Mouse (Mus musculus) heart, postnatal 36 days (tissue): ENCODE measurements around the gene Rrp36. TPM values are rescaled to one million over a fixed set of nuclear protein-coding genes. Genes with fewer than 3 reads are reported as not detected.

Experiments used
- DNase-seq, 2 experiments: peaks; one replicate each; pipeline ENCODE4 v3.0.0; 2021 to 2022
- intact Hi-C: fragments of 180-260 bp; cut with DNase I; formaldehyde crosslinking; loops from one replicate; pipeline ENCODE4 v1.15.1; 2025
- total RNA-seq, 2 experiments: library from RNA; stranded (reverse); gene quantifications; 2 replicates each; pipeline ENCODE4 v1.2.3; 2021

Gene Rrp36
- total RNA-seq, 2 experiments from 2014 or later, result 9.5 to 10.7 TPM

DNA sequence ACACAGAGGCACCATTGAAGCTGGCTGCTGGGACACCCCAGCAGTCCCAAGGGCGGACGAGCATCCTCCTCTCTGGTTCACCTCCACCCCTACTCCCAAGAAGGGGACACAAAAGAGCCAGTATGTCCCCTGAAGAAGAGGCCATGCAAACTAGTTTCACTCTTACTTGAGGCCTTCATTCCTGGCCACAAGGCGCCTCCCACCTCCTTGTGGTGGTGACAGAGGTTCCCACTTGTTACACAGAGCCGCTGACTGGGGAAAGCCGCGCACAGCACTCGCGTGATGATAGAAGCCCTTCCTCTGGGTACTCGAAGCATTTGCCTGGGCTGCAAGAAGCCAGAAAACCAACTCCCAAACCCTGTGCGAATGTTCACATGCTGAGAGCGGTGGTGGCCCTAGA, 51.9 kb downstream of the Rrp36 start:
- DNase-seq, result no peak
- intact Hi-C loops, result no loop called here

DNA sequence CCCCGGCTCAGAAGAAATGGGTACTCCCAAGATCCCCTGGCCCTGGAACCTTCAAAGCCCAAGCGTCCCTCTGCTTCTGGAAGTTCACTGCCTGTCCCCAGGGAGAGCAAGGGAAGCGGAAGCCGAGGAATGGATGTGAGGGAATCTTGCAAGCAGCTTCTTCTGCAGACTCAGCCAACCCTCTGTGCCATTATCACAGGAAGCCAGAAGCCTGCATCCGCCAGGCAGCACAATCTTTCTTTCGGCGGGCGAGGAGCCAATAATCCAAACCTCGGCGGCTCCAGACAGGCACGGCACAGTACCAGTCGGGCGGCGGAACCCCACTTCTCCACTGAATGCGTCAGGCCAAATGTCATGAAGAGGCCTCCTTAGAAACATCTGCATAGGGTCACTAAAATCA, 52.8 kb downstream of the Rrp36 start:
- intact Hi-C loops, result no loop called here
- peak; percentile 57 to 58 for DNase-seq

DNA sequence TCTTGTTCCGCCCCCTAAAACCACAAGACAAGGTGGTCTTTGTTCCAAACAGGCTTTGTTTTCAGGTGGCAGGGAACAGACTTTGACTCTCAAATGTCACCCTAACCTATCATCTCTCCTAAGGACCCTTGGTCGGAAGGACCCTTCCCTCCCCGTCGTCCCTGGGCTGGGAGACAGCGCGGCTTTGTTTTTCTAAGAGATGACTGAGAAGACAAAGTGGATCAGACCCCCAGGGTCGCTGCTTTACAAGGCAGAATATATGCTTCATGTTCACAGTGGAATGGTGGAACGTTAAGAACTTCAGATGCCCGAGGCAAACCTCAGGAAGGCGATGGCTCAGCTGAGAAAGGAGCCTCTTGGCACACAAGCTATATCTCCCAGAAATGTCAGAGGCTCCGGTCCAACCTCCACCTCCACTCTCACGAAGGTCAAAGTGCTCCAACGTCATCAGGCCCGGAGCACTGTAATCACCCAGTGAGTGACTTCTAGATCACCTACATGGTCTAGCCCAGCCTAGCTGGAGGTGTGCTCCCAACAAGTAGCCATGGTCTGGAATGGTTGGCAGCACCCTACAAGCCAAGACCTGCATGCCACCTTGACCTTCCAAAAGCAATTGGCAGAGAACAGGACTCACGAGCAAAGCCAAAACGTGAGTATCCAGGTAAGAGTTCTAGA, 54.3 kb downstream of the Rrp36 start:
- intact Hi-C loops, result no loop called here
- no peak for DNase-seq

DNA sequence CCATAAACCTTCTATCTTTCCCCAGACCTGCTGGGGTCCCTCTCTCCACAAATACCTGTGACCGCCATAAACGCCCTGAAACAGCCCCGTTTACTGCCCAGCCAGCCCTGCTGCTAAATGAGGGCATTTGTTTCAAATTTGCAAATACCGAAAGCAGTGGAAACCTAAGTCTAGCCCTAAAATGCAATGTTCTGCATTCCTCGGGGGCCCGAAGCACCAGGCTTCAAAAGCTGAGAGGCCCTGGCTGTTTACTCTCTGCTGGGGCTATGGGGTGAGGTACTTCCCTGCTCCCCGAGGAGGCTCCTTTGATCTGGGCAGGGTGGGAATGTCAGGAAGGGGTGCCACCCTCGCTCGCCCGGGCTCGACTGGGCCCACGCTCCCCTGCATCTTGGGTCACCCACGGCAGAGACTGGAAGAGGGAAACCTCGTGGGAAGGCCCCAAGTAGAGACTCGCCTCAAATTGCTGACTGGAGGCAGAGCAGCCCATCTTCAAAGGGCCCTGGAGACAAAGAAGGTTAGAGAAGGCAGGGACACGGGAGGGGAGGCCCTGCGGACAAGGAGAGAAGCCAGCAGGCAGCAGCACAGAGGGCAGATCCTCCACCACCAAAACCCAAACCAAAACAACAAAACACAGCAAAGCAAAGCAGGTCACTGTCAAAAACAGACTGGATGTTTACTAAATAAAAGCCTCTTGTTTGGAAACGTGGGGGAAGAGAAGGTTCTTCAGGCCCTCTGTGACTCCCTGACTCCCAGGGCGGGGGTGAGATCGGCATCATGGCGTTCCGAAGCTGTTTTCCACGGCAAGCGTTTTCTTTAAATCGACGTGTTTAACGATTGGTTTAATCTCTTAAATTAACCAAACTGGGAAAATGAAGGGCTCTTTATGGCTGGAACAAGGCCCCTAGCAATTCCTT, 55.1 kb downstream of the Rrp36 start:
- no peak for DNase-seq
- intact Hi-C loops, result no loop called here

DNA sequence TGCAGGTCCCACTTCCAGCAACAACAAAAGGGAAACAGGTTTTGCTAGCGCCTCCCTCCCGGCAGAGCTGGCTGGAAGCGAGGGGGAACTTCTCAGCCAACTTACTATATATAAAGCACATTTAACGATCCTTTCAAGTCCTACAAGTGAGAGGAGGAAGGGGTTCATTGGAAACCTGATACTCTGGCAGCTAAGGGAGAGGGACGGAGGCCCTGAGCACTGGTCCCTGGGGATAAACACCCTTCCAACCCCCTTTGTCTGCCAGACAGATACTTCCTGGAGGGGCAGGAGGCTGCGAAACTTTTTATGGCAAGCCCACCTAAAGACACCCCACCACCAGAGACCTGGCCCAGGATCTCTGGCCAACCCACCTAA, 55.8 kb downstream of the Rrp36 start:
- intact Hi-C loops, result no loop called here
- no peak for DNase-seq

DNA sequence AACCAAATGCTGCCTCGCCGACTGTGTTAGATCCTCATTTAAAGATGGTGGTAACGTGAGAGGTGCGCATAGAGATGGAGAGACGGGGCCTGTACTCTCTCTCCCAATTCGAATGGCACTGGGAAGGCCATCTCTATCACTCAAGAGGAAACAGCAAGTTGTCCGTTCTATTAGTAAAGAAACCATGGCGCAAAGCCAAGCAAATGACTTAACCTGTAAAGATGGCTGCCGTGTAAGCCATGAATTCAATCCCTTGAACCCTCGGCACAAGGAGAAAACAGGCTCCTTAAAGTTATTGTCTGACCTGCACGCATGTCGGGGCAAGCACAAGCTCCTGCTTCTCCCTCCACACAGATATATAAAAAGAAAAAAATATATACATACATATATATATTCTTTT, 56.4 kb downstream of the Rrp36 start:
- no peak for DNase-seq
- intact Hi-C loops, result no loop called here

Other genes with a start within 250 kb of the Rrp36 start
- gene Crip3, start 245.4 kb downstream of the Rrp36 start, total RNA-seq, result 1 to 10 TPM in 1 of 2 experiments, not detected in 1; 1.2 TPM
- not detected for gene Slc22a7, start 235.9 kb downstream of the Rrp36 start, total RNA-seq
- gene Ttbk1, start 186.7 kb downstream of the Rrp36 start, total RNA-seq, result under 1 TPM; 0.19 TPM
- gene Dnph1, start 177.6 kb downstream of the Rrp36 start, total RNA-seq, result 1 to 10 TPM in 1 of 2 experiments, under 1 TPM in 1; 0.89 to 2.2 TPM
- 10 to 100 TPM; 20.3 to 24.0 TPM for gene Cul9, start 128.0 kb downstream of the Rrp36 start, total RNA-seq
- gene Srf, start 118.2 kb downstream of the Rrp36 start, total RNA-seq, result 10 to 100 TPM; 85.7 to 94.7 TPM
- 1 to 10 TPM; 2.7 to 4.0 TPM for gene Ptk7, start 44.8 kb downstream of the Rrp36 start, total RNA-seq
- gene Klc4, start 28.3 kb downstream of the Rrp36 start, total RNA-seq, result 10 to 100 TPM; 24.5 to 29.1 TPM
- gene Mrpl2, start 28.1 kb downstream of the Rrp36 start, total RNA-seq, result 100 to 1,000 TPM; 130 to 134 TPM
- 10 to 100 TPM; 20.7 to 23.8 TPM for gene Cul7, start 24.0 kb downstream of the Rrp36 start, total RNA-seq
- gene Mea1, start 4.4 kb upstream of the Rrp36 start, total RNA-seq, result 10 to 100 TPM; 48.0 to 49.3 TPM
- gene Klhdc3, start 6.6 kb upstream of the Rrp36 start, total RNA-seq, result 10 to 100 TPM; 85.5 to 87.7 TPM
- gene Ppp2r5d, start 30.8 kb upstream of the Rrp36 start, total RNA-seq, result 10 to 100 TPM; 33.2 TPM
- 10 to 100 TPM; 31.8 to 32.3 TPM for gene Pex6, start 37.1 kb upstream of the Rrp36 start, total RNA-seq
- 1 to 10 TPM; 1.8 to 3.1 TPM for gene Gnmt, start 54.8 kb upstream of the Rrp36 start, total RNA-seq
- 10 to 100 TPM; 18.4 to 19.2 TPM for gene Cnpy3, start 77.9 kb upstream of the Rrp36 start, total RNA-seq
- gene Ptcra, start 89.4 kb upstream of the Rrp36 start, total RNA-seq, result not detected
- 10 to 100 TPM; 25.4 to 27.6 TPM for gene 2310039H08Rik, start 98.3 kb upstream of the Rrp36 start, total RNA-seq
- 10 to 100 TPM; 54.2 to 55.4 TPM for gene Rpl7l1, start 108.3 kb upstream of the Rrp36 start, total RNA-seq
- 10 to 100 TPM; 14.9 to 15.3 TPM for gene Bicral, start 184.1 kb upstream of the Rrp36 start, total RNA-seq
- 10 to 100 TPM; 15.9 to 16.6 TPM for gene Tbcc, start 216.3 kb upstream of the Rrp36 start, total RNA-seq
- not detected for gene Prph2, start 236.1 kb upstream of the Rrp36 start, total RNA-seq